In genomic region chr11:88137814-88138425, GRCm38 (mm10) we compare ENCODE assay signal across 16 mouse cellular contexts. TPM values are rescaled to one million over a fixed set of nuclear protein-coding genes. Genes with fewer than 3 reads are reported as not detected.
A peak's percentile ranks its signal among the peaks of the same experiment; 100 is the strongest.
DNase-seq lines count a peak whose midpoint lies in the region; ATAC-seq and TF ChIP-seq lines count a peak whose summit lies in the region.
"Had no signal": no experiment of that assay in that cellular context is flagged by ENCODE, and none has a peak within 500 bp of the region (broad histone marks: within the 10 kb centered on the region; RNA-seq: fewer than 3 reads in every experiment).

No protein-coding gene starts in this region.

- peaks cover 4% of the 10 kb centered on the region; the same call in 1 of the 2 replicates for H3K36me3 ChIP-seq in heart, embryonic 10.5 days
- no peaks in the 10 kb centered on the region for H3K36me3 ChIP-seq in forebrain, postnatal 0 days (ENCODE audit: insufficient read depth)
- H3K36me3 ChIP-seq in neural tube, embryonic 13.5 days, result 0 out of 2 replicates have a peak, but pooled peaks cover 4% of the 10 kb centered on the region
- H3K36me3 ChIP-seq: limb, embryonic 15.5 days had no signal

- TF ChIP-seq CTCF in forebrain, postnatal 0 days (IDR thresholded peaks at IDR 0.05; ENCODE audit: low read depth), result no peak

- H3K9me3 ChIP-seq in heart, embryonic 10.5 days, result no peaks in the 10 kb centered on the region
- H3K9me3 ChIP-seq in forebrain, postnatal 0 days (ENCODE audit: low read length), result no peaks in the 10 kb centered on the region
- no peaks in the 10 kb centered on the region for H3K9me3 ChIP-seq in neural tube, embryonic 13.5 days
- H3K9me3 ChIP-seq: embryonic facial prominence, embryonic 13.5 days; limb, embryonic 15.5 days had no signal

- peaks cover 50% of the 10 kb centered on the region for H3K4me1 ChIP-seq in heart, embryonic 10.5 days
- peaks cover 26% of the 10 kb centered on the region for H3K4me1 ChIP-seq in forebrain, postnatal 0 days (ENCODE audit: insufficient read depth)
- peaks cover 61% of the 10 kb centered on the region for H3K4me1 ChIP-seq in neural tube, embryonic 13.5 days (replicated peaks)

- H3K27ac ChIP-seq in heart, embryonic 10.5 days, result peak overlapping the region; percentile 63; the same call in 1 of the 2 replicates
- peak overlapping the region; percentile 85 for H3K27ac ChIP-seq in forebrain, postnatal 0 days (ENCODE audit: low read depth, low read length)
- peak overlapping the region; percentile 92 for H3K27ac ChIP-seq in neural tube, embryonic 13.5 days (replicated peaks)
- H3K27ac ChIP-seq: embryonic facial prominence, embryonic 13.5 days had no signal

- no peak for DNase-seq in heart, embryonic 10.5 days (ENCODE audit: low spot score)
- no peak for DNase-seq in heart, adult 9 months (ENCODE audit: low spot score in 2 of 2)
- no peak for DNase-seq in forebrain, postnatal 0 days
- DNase-seq in kidney, postnatal 10 days, result peak; percentile 54
- no peak for DNase-seq in yolk sac, embryonic 10.5 days (ENCODE audit: low spot score)
- DNase-seq: B cell, adult 2 months; cerebellum, adult 18-20 months; gastrocnemius, postnatal 25 days; lung, postnatal 14 days; thymus, postnatal 14 days had no signal

- 72% methylated on average over 12 of the region's 12 CpGs for WGBS in heart, embryonic 10.5 days
- 59% methylated on average over 12 of the region's 12 CpGs for WGBS in forebrain, postnatal 0 days
- WGBS in neural tube, embryonic 13.5 days, result 64% methylated on average over 12 of the region's 12 CpGs

- ATAC-seq in forebrain, postnatal 0 days, result no peak
- no peak for ATAC-seq in neural tube, embryonic 13.5 days (ENCODE audit: low read depth)
- ATAC-seq in inflammation-experienced regulatory T-cells, adult 6 months, result no peak
- no peak for ATAC-seq in erythroblast, adult 5-6 weeks (replicated peaks; ENCODE audit: low FRiP score, poor library complexity, severe bottlenecking)
- ATAC-seq: Patski had no signal

- H3K4me2 ChIP-seq in forebrain, postnatal 0 days (ENCODE audit: low read depth), result no peak overlapping the region
- H3K4me2 ChIP-seq in neural tube, embryonic 13.5 days, result no peak overlapping the region
- H3K4me2 ChIP-seq: embryonic facial prominence, embryonic 13.5 days; limb, embryonic 15.5 days had no signal

- H3K27me3 ChIP-seq in heart, embryonic 10.5 days (ENCODE audit: insufficient read depth, poor library complexity, severe bottlenecking), result no peaks in the 10 kb centered on the region
- H3K27me3 ChIP-seq in forebrain, postnatal 0 days (ENCODE audit: insufficient read depth, low read length), result no peaks in the 10 kb centered on the region
- no peaks in the 10 kb centered on the region for H3K27me3 ChIP-seq in neural tube, embryonic 13.5 days
- H3K27me3 ChIP-seq: embryonic facial prominence, embryonic 13.5 days; Patski had no signal

- no peak overlapping the region for H3K9ac ChIP-seq in forebrain, postnatal 0 days
- no peak overlapping the region for H3K9ac ChIP-seq in neural tube, embryonic 13.5 days
- H3K9ac ChIP-seq: embryonic facial prominence, embryonic 13.5 days; limb, embryonic 15.5 days had no signal

- H3K4me3 ChIP-seq in heart, embryonic 10.5 days, result no peak overlapping the region
- H3K4me3 ChIP-seq in forebrain, postnatal 0 days (ENCODE audit: low read depth, low read length), result no peak overlapping the region
- no peak overlapping the region for H3K4me3 ChIP-seq in neural tube, embryonic 13.5 days
- H3K4me3 ChIP-seq: embryonic facial prominence, embryonic 13.5 days; limb, embryonic 15.5 days had no signal

RNA-seq across cellular contexts. Expression of gene Cuedc1, which starts 40.1 kb away (rescaled TPM):
- polyA plus RNA-seq in heart, embryonic 10.5 days (2016; fragmentation: Nextera tagmentation; extraction: Ambion mirVana), result 15.1 and 17.9 TPM in 2 replicates
- 28.9 and 34.7 TPM in 2 replicates for total RNA-seq in forebrain, postnatal 0 days (2014; rRNA removed)
- polyA plus RNA-seq in forebrain, postnatal 0 days (2015; fragmentation: Nextera tagmentation; extraction: Ambion mirVana), result 22.0 and 34.6 TPM in 2 replicates
- polyA plus RNA-seq in neural tube, embryonic 13.5 days (2015; fragmentation: Nextera tagmentation; extraction: Ambion mirVana), result 51.3 and 59.1 TPM in 2 replicates
- 1 to 10 TPM; 2.0 to 6.4 (median 5.2) TPM for polyA plus RNA-seq in inflammation-experienced regulatory T-cells, adult 6 months (2017; shearing (Covaris generic))
- total RNA-seq in erythroblast, adult 5-6 weeks (2015; ENCODE audit: low replicate concordance), result 2.7 TPM in 1 of 2 replicates, not detected in the other
- total RNA-seq in erythroblast, adult 5-6 weeks (2017; ENCODE audit: low replicate concordance), result 0.98 TPM in 1 of 2 replicates, not detected in the other
